Mouse (Mus musculus) layer of hippocampus, adult 9-11 months (tissue): Measurements from ENCODE around the gene Gm9195.

Experiments used
- DNase-seq: peaks from one replicate; pipeline ENCODE4 v3.0.0; 2022

Gene Gm9195

DNA sequence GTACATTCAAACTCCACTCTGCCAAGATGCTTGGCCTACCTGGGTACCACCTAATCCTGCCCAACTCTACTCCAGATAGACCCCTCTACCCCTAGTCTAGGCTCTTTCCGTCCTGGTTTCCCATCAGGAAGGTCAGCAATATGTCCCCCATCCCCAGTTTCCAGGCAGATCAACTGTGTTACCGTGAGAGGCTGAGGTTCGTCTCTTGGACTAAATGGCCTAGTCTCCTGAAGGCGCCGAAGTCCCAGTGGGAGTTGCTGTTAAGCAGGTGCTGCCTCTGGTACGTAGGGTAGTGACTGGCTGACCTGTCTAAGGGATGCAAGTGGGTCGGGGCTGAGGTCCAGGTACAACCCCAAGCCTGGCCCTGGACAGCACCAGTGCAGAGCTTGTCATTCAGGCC lies 50.7 kb downstream of the Gm9195 start:
- DNase-seq: no peak

DNA sequence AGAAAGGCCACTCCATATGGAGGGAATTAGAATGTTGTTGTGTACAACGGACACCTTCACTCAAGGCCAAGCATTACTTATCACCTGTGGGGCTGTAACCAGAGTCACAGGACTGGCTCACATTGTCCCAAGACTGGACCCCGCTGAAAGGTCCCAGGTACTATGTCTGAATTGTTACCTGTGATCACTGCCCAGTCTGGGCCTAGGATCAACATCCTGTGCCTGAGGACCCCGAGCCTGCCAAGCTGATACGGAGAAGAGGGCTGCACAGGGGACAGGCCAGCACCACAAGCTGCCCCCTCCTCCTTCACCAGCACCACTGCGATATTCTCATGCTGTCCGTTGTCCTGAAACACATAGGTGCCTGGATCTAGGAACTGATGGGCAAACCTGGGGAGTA lies 51.2 kb downstream of the Gm9195 start:
- no peak for DNase-seq

- no peak for DNase-seq
These were observed 52.7 kb downstream of the Gm9195 start for GRCm38 (mm10) chr14:72438976-72439375.

DNA sequence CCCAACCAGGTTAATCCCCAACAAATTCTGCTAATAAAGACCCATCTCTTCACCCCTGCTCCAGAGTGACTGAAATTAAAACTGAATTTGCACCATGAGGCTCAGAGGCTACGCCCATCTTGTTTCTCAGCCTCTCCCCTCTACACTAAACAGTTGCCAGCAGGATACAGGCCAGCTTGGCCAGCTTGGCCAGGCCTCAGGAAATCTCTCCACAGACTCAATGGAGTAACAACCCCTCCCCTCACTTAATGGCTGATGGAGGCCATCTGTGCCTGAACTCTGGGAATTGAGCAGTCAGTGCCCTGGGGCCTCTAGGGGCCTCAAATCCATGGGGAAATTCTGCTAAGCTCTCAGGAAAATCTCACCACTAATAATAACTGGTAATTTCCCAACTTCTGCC lies 101.9 kb downstream of the Gm9195 start:
- no peak for DNase-seq

DNA sequence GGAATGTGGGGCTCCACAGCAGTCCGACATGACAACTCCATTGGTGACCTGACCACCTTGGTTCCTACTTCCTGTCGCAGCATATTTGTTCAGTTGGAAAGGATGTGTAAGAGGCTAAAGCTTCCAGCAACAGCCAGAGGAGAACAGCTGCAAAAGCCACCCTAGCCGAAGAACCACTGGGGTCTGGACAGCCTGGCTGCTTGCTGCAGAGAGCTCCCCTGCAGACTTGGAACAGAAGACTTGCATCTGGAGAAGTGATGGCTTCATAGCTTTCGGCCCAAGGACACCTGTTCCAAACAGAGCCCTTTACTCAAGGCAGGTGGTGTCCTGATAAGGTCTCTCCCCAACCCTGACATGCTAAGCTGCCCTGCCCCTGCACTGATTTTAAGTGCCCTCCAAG lies 102.3 kb downstream of the Gm9195 start:
- no peak for DNase-seq

DNA sequence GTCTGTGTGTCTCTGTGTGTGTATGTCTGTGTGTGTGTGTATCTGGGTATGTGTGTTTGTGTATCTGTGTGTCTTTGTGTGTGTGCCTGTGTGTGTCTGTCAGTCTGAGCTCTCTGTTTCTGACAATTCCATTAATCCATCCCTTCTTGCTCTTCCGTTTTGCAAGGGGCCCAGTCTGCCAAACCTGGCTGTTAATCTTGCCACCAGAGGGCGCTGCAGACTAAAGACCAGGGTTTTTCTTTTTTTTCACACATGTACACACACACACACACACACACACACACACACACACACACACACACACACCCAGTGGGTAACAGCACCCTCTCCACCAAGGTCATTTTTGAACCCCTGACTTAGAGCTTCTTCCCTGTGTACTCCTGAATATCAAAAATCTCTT lies 114.4 kb downstream of the Gm9195 start:
- no peak for DNase-seq
